Mouse (Mus musculus) gastrocnemius, postnatal 25 days (tissue): ENCODE measurements at regions not wholly inside any gene's neighbourhood (a gene's known extent, or its start where the extent isn't known, plus 50 kb on each side); places are given as distances from the start of the nearest gene placed in this dataset.

Source experiments
- DNase-seq: peaks from one replicate; pipeline ENCODE4 v3.0.0; 2022

GRCm38 (mm10) chr10:96955776-96956448 lies 339.1 kb downstream of the Btg1 start:
- no peak for DNase-seq

- DNase-seq = no peak
These were observed 339.6 kb downstream of the Btg1 start for GRCm38 (mm10) chr10:96956449-96956834.

- no peak for DNase-seq
These were observed 340.2 kb downstream of the Btg1 start for GRCm38 (mm10) chr10:96957019-96957418.

GRCm38 (mm10) chr10:96969825-96970224 lies 353.0 kb downstream of the Btg1 start:
- no peak for DNase-seq

GRCm38 (mm10) chr10:96970737-96971136 lies 353.9 kb downstream of the Btg1 start:
- DNase-seq = no peak

GRCm38 (mm10) chr10:96971810-96972209 lies 355.0 kb downstream of the Btg1 start:
- no peak for DNase-seq

- no peak for DNase-seq
These were observed 357.6 kb downstream of the Btg1 start for GRCm38 (mm10) chr10:96974326-96974977.

GRCm38 (mm10) chr10:96976691-96977090 lies 359.9 kb downstream of the Btg1 start:
- no peak for DNase-seq

- no peak for DNase-seq
These were observed 363.7 kb downstream of the Btg1 start for GRCm38 (mm10) chr10:96980494-96980831.

GRCm38 (mm10) chr10:96980832-96981515 lies 364.2 kb downstream of the Btg1 start:
- DNase-seq = no peak

- no peak for DNase-seq
These were observed 364.7 kb downstream of the Btg1 start for GRCm38 (mm10) chr10:96981516-96981869.

GRCm38 (mm10) chr10:97000871-97001270 lies 384.1 kb downstream of the Btg1 start:
- DNase-seq = no peak

GRCm38 (mm10) chr10:97008873-97009272 lies 392.1 kb downstream of the Btg1 start:
- DNase-seq = no peak

- no peak for DNase-seq
These were observed 393.1 kb downstream of the Btg1 start for GRCm38 (mm10) chr10:97009859-97010258.

GRCm38 (mm10) chr10:97018641-97019040 lies 401.8 kb downstream of the Btg1 start:
- no peak for DNase-seq

GRCm38 (mm10) chr10:97028776-97029175 lies 412.0 kb downstream of the Btg1 start:
- no peak for DNase-seq

GRCm38 (mm10) chr10:97030996-97031395 lies 414.2 kb downstream of the Btg1 start:
- no peak for DNase-seq

GRCm38 (mm10) chr10:97035371-97035786 lies 418.6 kb downstream of the Btg1 start:
- no peak for DNase-seq

GRCm38 (mm10) chr10:97038025-97038424 lies 421.2 kb downstream of the Btg1 start:
- DNase-seq = no peak

GRCm38 (mm10) chr10:97047566-97047965 lies 430.8 kb downstream of the Btg1 start:
- no peak for DNase-seq

- no peak for DNase-seq
These were observed 431.2 kb downstream of the Btg1 start for GRCm38 (mm10) chr10:97047996-97048395.

GRCm38 (mm10) chr10:97054472-97054871 lies 424.9 kb upstream of the Dcn start:
- no peak for DNase-seq

GRCm38 (mm10) chr10:97061961-97062360 lies 417.4 kb upstream of the Dcn start:
- DNase-seq = no peak

GRCm38 (mm10) chr10:97064546-97064945 lies 414.9 kb upstream of the Dcn start:
- no peak for DNase-seq
